Mouse (Mus musculus): ENCODE results near the gene Nutm1.

DNA sequence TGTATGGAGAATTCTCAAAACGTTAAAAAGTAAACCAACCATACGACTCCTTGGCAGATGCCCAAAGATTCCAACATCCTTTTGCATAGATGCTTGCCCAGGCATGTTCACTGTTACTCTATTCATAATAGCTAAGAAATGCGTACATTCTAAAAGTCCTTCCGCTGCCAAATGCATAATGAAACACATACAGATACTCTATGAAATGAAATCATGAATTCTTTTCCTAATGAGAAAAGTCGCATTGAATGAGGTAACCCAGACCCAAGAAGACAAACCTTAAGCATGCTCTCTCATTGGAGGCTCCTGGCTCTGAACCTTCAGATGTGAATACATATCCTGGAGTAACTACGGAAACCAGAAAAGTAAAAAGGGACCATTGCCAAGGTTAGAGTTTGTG, 56.0 kb downstream of the Nutm1 start:
- TF ChIP-seq CTCF (IDR thresholded peaks at IDR 0.05; ENCODE audit: low read depth, low read length) (no peak), POLR2A (IDR thresholded peaks at IDR 0.05; ENCODE audit: extremely low read depth, insufficient read depth, low read length) (no peak)
